Mouse (Mus musculus) lung, embryonic 15.5 days (tissue): ENCODE data around the gene Ofcc1. TPM values are rescaled to one million over a fixed set of nuclear protein-coding genes. Genes with fewer than 3 reads are reported as not detected.

Source experiments
- ATAC-seq: fragments of 200-750 bp; cut with Nextera tagmentation; 2 replicates; pipeline ENCODE4 v1.8.0; 2017; ENCODE audit warnings: moderate number of reproducible peaks, borderline replicate concordance; ENCODE audit not compliant: low FRiP score, low TSS enrichment; ENCODE audit errors: extremely low read depth
- H3K27ac ChIP-seq: fragments of 300-500 bp; sonication (generic); 2 replicates; pipeline ENCODE4 v1.5.1; 2015; ENCODE audit warnings: moderate library complexity, mild to moderate bottlenecking, inconsistent platforms
- H3K27me3 ChIP-seq: fragments of 300-500 bp; sonication (generic); 2 replicates; pipeline ENCODE4 v1.6.1; 2015; ENCODE audit warnings: inconsistent platforms
- H3K36me3 ChIP-seq: fragments of 300-500 bp; sonication (generic); 2 replicates; pipeline ENCODE4 v1.6.1; 2015; ENCODE audit warnings: inconsistent platforms
- H3K4me1 ChIP-seq: fragments of 300-500 bp; sonication (generic); 2 replicates; pipeline ENCODE4 v1.6.1; 2015; ENCODE audit warnings: inconsistent platforms
- H3K4me2 ChIP-seq: fragments of 300-500 bp; sonication (generic); 2 replicates; pipeline ENCODE4 v1.6.1; 2015; ENCODE audit warnings: inconsistent platforms, mild to moderate bottlenecking, moderate library complexity
- H3K4me3 ChIP-seq: fragments of 300-500 bp; sonication (generic); 2 replicates; pipeline ENCODE4 v1.5.1; 2015; ENCODE audit warnings: mild to moderate bottlenecking, inconsistent platforms
- H3K9ac ChIP-seq: fragments of 300-500 bp; sonication (generic); 2 replicates; pipeline ENCODE4 v1.6.1; 2015; ENCODE audit warnings: inconsistent platforms
- H3K9me3 ChIP-seq: fragments of 300-500 bp; sonication (generic); 2 replicates; pipeline ENCODE4 v1.6.1; 2016; ENCODE audit warnings: inconsistent platforms
- WGBS: fragments of 180-500 bp; shearing (Covaris S2); methylation state at CpG from one replicate; pipeline ENCODE4 v1.1.7; 2015; 5-methylcytosine and 5-hydroxymethylcytosine counted together
- polyA plus RNA-seq: library from polyadenylated mRNA; unstranded; fragments of >200 nt; fragmentation: Nextera tagmentation; extraction: Ambion mirVana; gene quantifications from 2 replicates; pipeline ENCODE4 v1.2.1, GENCODE M21; 2015

Ofcc1 gene
- polyA plus RNA-seq, 1 experiment from 2014 or later, result not detected

DNA sequence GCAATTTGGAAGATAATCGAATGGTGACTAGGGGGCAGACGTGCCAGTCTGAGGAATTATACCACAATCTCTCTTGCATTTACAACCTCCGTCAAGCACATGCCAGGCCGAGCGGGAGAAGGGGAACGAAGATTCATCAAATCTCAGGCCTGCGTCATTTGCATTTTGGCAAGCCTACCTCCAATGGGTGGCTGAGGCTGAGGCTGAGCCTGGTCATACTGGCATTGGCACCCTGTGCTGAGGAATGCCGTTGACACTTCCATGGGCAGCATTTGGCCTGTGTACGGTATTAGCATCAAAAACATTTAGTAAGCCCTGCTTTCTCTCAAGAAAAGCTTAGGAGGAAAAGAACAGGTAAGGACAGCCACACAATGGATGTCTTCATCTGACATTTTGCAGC is 152.9 kb downstream of the Ofcc1 start:
- Histone ChIP-seq H3K4me1 (no peaks in the 10 kb centered on the region), H3K27me3 (no peaks in the 10 kb centered on the region), H3K4me2 (no peak overlapping the region), H3K36me3 (no peaks in the 10 kb centered on the region), H3K4me3 (no peak overlapping the region), H3K9me3 (no peaks in the 10 kb centered on the region), H3K27ac (no peak overlapping the region), H3K9ac (no peak overlapping the region)
- ATAC-seq, result no peak
- 79% methylated on average over 9 of the region's 9 CpGs for WGBS

- no peak for ATAC-seq
- WGBS, result 61% methylated on average over 3 of the region's 3 CpGs
- Histone ChIP-seq H3K27ac (no peak overlapping the region), H3K4me3 (no peak overlapping the region), H3K9me3 (no peaks in the 10 kb centered on the region), H3K9ac (no peak overlapping the region), H3K36me3 (no peaks in the 10 kb centered on the region), H3K4me1 (no peaks in the 10 kb centered on the region), H3K27me3 (no peaks in the 10 kb centered on the region), H3K4me2 (no peak overlapping the region)
These were observed 179.5 kb downstream of the Ofcc1 start for GRCm38 (mm10) chr13:40181786-40182185.

GRCm38 (mm10) chr13:40171775-40172174 is 189.5 kb downstream of the Ofcc1 start:
- Histone ChIP-seq H3K36me3 (no peaks in the 10 kb centered on the region), H3K4me3 (no peak overlapping the region), H3K4me1 (peaks cover 6% of the 10 kb centered on the region; the same call in 1 of the 2 replicates), H3K9ac (no peak overlapping the region), H3K27me3 (no peaks in the 10 kb centered on the region), H3K4me2 (no peak overlapping the region), H3K27ac (no peak overlapping the region), H3K9me3 (no peaks in the 10 kb centered on the region)
- WGBS, result 56% methylated on average over 4 of the region's 4 CpGs
- no peak for ATAC-seq

- Histone ChIP-seq H3K4me3 (no peak overlapping the region), H3K36me3 (no peaks in the 10 kb centered on the region), H3K9me3 (no peaks in the 10 kb centered on the region), H3K27me3 (peaks cover 8% of the 10 kb centered on the region; the same call in 1 of the 2 replicates), H3K4me2 (no peak overlapping the region), H3K4me1 (peaks cover 6% of the 10 kb centered on the region; the same call in 1 of the 2 replicates), H3K9ac (no peak overlapping the region), H3K27ac (no peak overlapping the region)
- ATAC-seq, result no peak
- WGBS, result 38% methylated on average over 7 of the region's 7 CpGs
These were observed 193.4 kb downstream of the Ofcc1 start for GRCm38 (mm10) chr13:40167871-40168270.

- Histone ChIP-seq H3K36me3 (no peaks in the 10 kb centered on the region), H3K4me2 (no peak overlapping the region), H3K4me3 (no peak overlapping the region), H3K9ac (no peak overlapping the region), H3K9me3 (no peaks in the 10 kb centered on the region), H3K4me1 (no peaks in the 10 kb centered on the region), H3K27ac (no peak overlapping the region), H3K27me3 (no peaks in the 10 kb centered on the region)
- WGBS, result 67% methylated on average over 3 of the region's 3 CpGs
- ATAC-seq, result no peak
These were observed 205.8 kb downstream of the Ofcc1 start for GRCm38 (mm10) chr13:40155466-40155865.

GRCm38 (mm10) chr13:40139906-40140305 is 221.3 kb downstream of the Ofcc1 start:
- H3K36me3 ChIP-seq, result no peaks in the 10 kb centered on the region
- no peak for ATAC-seq
- H3K4me3 ChIP-seq, result no peak overlapping the region
- no peak overlapping the region for H3K4me2 ChIP-seq
- H3K27me3 ChIP-seq, result no peaks in the 10 kb centered on the region
- no peak overlapping the region for H3K27ac ChIP-seq
- H3K9me3 ChIP-seq, result no peaks in the 10 kb centered on the region
- WGBS, result 72% methylated on average over 4 of the region's 4 CpGs
- no peak overlapping the region for H3K9ac ChIP-seq
- H3K4me1 ChIP-seq, result 0 out of 2 replicates have a peak, but pooled peaks cover 3% of the 10 kb centered on the region

GRCm38 (mm10) chr13:40136096-40136495 is 225.2 kb downstream of the Ofcc1 start:
- 43% methylated on average over 3 of the region's 3 CpGs for WGBS
- ATAC-seq, result no peak

GRCm38 (mm10) chr13:40135670-40136069 is 225.6 kb downstream of the Ofcc1 start:
- 33% methylated on average over 12 of the region's 12 CpGs for WGBS
- Histone ChIP-seq H3K4me1 (0 out of 2 replicates have a peak, but pooled peaks cover 3% of the 10 kb centered on the region), H3K4me2 (no peak overlapping the region), H3K27me3 (no peaks in the 10 kb centered on the region), H3K4me3 (no peak overlapping the region), H3K36me3 (no peaks in the 10 kb centered on the region), H3K9me3 (no peaks in the 10 kb centered on the region), H3K27ac (no peak overlapping the region), H3K9ac (no peak overlapping the region)
- ATAC-seq, result no peak

More at GRCm38 (mm10) chr13:40136096-40136495, 225.2 kb downstream of the Ofcc1 start:
- no peak overlapping the region for H3K9ac ChIP-seq
- no peaks in the 10 kb centered on the region for H3K36me3 ChIP-seq
- no peaks in the 10 kb centered on the region for H3K27me3 ChIP-seq
- no peak overlapping the region for H3K4me2 ChIP-seq
- 0 out of 2 replicates have a peak, but pooled peaks cover 3% of the 10 kb centered on the region for H3K4me1 ChIP-seq
- no peak overlapping the region for H3K27ac ChIP-seq
- no peak overlapping the region for H3K4me3 ChIP-seq
- no peaks in the 10 kb centered on the region for H3K9me3 ChIP-seq

GRCm38 (mm10) chr13:40123868-40124267 is 237.4 kb downstream of the Ofcc1 start:
- Histone ChIP-seq H3K4me2 (no peak overlapping the region), H3K36me3 (no peaks in the 10 kb centered on the region), H3K27me3 (no peaks in the 10 kb centered on the region), H3K9me3 (no peaks in the 10 kb centered on the region), H3K4me3 (no peak overlapping the region), H3K9ac (no peak overlapping the region), H3K4me1 (no peaks in the 10 kb centered on the region), H3K27ac (no peak overlapping the region)
- no peak for ATAC-seq
- WGBS, result 74% methylated on average over 2 of the region's 2 CpGs

DNA sequence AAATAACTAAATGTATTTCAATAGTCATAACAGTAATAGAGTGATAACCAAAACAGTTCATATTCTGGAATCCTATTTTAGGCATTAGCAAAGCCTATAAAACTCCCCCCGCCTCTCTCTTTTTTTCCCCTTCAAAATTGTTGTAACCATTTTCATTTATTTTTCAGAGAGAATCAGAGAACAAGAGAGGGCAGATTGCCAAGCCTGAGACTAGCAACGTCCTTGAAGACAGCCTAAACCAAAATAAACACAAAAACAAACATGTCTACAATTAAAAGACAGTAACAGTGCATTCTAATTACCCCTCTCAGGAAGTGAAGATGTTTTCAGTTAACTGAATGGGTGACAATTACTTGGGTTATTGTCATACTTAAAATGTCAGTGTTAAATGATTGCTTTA is 248.9 kb downstream of the Ofcc1 start:
- Histone ChIP-seq H3K9me3 (no peaks in the 10 kb centered on the region), H3K4me1 (no peaks in the 10 kb centered on the region), H3K27me3 (no peaks in the 10 kb centered on the region), H3K27ac (no peak overlapping the region), H3K9ac (no peak overlapping the region), H3K4me2 (no peak overlapping the region), H3K4me3 (no peak overlapping the region), H3K36me3 (no peaks in the 10 kb centered on the region)
- 42% methylated on average over 2 of the region's 2 CpGs for WGBS
- no peak for ATAC-seq

DNA sequence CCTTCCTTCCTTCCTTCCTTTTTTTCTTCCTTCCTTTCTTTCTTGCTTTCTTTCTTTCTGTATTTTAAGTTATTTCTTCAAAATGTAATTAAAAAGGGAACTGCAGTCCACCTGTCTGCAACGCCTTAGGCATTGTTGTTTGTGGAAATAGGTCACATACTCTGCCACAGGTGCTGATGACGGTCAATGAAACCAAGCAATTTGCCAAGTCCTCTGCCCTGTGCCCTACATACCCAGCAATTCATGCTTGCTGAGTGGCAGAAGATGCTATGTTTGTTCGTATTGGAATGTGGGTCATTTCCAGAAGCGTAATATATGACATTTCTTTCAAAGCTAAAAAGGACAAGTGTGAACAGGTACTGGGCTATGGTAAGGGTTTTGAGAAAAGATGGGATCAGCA is 285.0 kb downstream of the Ofcc1 start:
- Histone ChIP-seq H3K4me3 (no peak overlapping the region), H3K4me1 (no peaks in the 10 kb centered on the region), H3K9ac (no peak overlapping the region), H3K4me2 (no peak overlapping the region), H3K27ac (no peak overlapping the region), H3K27me3 (no peaks in the 10 kb centered on the region), H3K36me3 (no peaks in the 10 kb centered on the region), H3K9me3 (no peaks in the 10 kb centered on the region)
- WGBS, result 76% methylated on average over 4 of the region's 4 CpGs
- no peak for ATAC-seq

DNA sequence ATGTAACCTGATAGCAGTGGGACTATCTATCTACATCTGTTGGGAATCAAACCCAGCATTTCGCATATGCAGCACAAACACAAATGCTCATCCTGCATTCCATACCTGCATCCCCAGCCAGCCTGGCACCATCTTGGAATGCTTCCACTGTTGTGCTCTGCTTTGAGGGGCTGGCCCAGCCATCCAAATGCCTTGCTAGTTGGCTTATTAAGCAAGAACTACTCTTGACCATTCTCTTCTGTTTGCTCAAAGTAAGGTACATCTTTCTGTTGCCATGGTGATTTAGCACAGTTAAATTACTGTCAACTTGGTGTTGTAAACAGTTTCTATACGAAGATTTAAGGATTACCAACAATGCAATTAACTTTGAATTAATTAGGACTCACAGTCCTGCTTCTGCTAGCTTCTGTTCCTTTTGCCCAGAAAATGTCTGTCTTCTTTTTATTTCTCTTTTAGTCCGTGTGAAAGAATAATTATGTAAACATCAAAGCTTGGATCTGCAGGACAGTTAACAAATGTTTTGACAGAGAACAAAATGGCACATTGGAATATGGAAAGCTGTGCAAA is 286.3 kb downstream of the Ofcc1 start:
- ATAC-seq, result no peak
- WGBS, result 44% methylated on average over 3 of the region's 3 CpGs
- H3K4me3 ChIP-seq, result no peak overlapping the region

DNA sequence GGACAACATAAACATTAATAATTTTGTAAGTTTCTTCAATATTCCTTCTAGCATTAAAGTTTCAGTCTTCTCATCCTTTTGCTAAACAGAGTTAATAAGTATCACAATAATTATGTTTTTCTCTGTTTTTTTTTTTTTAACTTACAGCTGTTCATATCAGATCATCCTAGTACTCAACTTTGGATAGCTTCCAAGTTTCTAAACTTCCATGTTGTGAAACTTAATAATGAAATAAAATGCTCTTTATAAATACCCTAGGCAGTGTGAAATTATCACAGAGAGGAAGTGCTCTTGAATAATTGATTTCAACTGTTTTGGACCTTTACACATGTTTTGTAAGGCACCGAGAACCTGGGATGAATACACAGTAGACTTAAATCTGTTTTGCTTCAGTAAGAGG is 291.2 kb downstream of the Ofcc1 start:
- no peaks in the 10 kb centered on the region for H3K4me1 ChIP-seq
- no peaks in the 10 kb centered on the region for H3K9me3 ChIP-seq
- WGBS, result 53% methylated on average over 1 of the region's 1 CpGs
- no peak for ATAC-seq
- H3K27me3 ChIP-seq, result no peaks in the 10 kb centered on the region
- no peaks in the 10 kb centered on the region for H3K36me3 ChIP-seq
- no peak overlapping the region for H3K9ac ChIP-seq
- no peak overlapping the region for H3K4me3 ChIP-seq
- no peak overlapping the region for H3K27ac ChIP-seq
- H3K4me2 ChIP-seq, result no peak overlapping the region

More for the DNA sequence above, 286.3 kb downstream of the Ofcc1 start:
- no peaks in the 10 kb centered on the region for H3K27me3 ChIP-seq
- no peaks in the 10 kb centered on the region for H3K9me3 ChIP-seq
- no peak overlapping the region for H3K9ac ChIP-seq
- H3K36me3 ChIP-seq, result no peaks in the 10 kb centered on the region
- H3K27ac ChIP-seq, result no peak overlapping the region
- H3K4me2 ChIP-seq, result no peak overlapping the region
- H3K4me1 ChIP-seq, result no peaks in the 10 kb centered on the region
